Mouse (Mus musculus): ENCODE results near the gene Spata33. TPM values are rescaled to one million over a fixed set of nuclear protein-coding genes. Genes with fewer than 3 reads are reported as not detected.
"Not testable (repeated sequence)": the region's sequence is repeated elsewhere in the genome, so short reads cannot be mapped to it uniquely, and the experiment has no call there.

Gene Spata33
- polyA plus RNA-seq, 1 experiment from 2014 or later = 8.7 TPM

DNA sequence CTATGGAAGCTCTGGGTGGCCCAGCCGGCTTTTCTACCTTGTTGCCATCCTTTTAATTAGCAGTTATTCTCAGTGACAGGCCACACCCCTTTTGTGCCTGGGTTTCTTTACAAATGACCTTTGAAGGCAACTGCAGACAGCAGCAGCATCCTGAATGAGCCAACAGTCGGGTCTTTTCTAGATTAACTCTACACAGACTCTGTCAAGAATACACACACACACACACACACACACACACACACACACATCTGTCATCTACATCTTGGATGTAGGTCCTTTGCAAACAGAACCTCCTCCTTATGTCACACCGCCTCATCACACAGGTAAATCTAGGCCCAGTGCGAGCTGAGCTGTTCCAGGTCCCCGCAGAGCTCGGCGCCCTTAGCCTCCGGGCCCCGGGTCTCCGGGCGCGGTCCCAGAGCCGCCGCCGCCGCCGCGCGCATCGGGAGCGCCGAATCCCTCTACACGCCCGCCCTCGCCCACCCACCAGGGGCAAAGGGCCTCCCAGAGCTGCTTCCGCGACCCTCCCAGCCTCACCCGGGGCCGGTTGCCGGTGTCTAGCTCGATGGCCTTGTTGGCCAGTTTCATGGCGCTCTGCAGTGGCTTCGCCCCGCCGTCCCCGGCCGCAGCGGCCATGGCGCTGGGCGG is 40.9 kb downstream of the Spata33 start:
- H3K9me3 ChIP-seq = no peaks in the 10 kb centered on the region
- H3K4me3 ChIP-seq = peak overlapping the region; percentile 84
- H3K27ac ChIP-seq (replicated peaks) = peak overlapping the region; percentile 91
- peaks cover 40% of the 10 kb centered on the region for H3K36me3 ChIP-seq
- H3K9ac ChIP-seq = peak overlapping the region; percentile 90
- under 1% methylated on average over 40 of the region's 40 CpGs for WGBS
- peaks cover 32% of the 10 kb centered on the region for H3K4me1 ChIP-seq (replicated peaks)
- peak overlapping the region; percentile 92 for H3K4me2 ChIP-seq
- H3K27me3 ChIP-seq = no peaks in the 10 kb centered on the region
- no peak; the same call in none of the 2 replicates for ATAC-seq (ENCODE audit: low FRiP score, low read depth)

DNA sequence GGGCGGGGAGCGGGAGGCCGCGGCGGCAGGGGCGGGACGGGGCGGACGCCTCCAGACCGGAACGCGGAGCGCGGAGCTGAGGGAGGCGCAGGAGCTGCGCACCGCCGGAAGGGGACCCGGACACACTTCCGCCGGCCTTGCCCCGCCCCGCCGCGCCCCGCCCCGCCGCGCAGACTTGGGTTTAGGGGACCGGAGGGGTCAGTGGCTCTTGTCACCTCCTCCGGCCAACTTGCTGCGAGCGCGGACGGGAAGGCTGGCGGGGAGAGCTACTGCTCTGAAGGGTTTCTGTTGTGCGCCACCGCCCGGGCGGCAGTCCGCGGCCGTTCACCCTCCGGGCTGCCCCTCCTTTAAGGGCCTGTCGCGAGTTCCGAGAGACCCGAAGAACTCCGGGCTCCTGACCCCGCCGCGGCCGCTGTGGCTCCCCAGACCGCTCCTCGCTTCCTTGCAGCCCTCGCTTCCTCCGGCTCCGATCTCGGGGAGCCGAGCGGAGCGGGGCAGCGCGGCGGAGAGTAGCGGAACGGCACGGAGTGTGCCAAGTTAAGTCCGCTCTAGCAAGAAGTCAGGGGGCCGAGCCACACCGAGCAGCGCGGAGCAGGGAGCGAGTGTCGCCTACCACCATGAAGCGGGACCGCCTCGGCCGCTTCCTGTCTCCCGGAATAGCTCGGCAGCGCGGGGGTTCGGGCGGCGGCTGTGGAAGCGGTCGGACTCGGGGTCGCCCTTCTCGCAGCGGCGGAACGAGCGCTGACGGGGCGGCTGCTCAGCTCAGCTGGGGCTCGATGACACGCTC is 41.7 kb downstream of the Spata33 start, which contains the start of the genes Zfp276 and Vps9d1:
TSS of gene Zfp276 (plus strand) at position 97 of the 787 bp plus-strand sequence.
TSS of gene Vps9d1 (minus strand) at position 250 of the 787 bp plus-strand sequence.
- ATAC-seq (ENCODE audit: low FRiP score, low read depth) = peak; percentile 95
- Histone ChIP-seq H3K36me3 (peaks cover 40% of the 10 kb centered on the region), H3K9ac (peak within 1 kb of the TSS; percentile 90), H3K4me3 (peak within 1 kb of the TSS; percentile 84), H3K4me2 (peak within 1 kb of the TSS; percentile 92), H3K9me3 (no peaks in the 10 kb centered on the region), H3K27ac (replicated peaks) (peak within 1 kb of the TSS; percentile 91), H3K4me1 (replicated peaks) (peaks cover 32% of the 10 kb centered on the region), H3K27me3 (no peaks in the 10 kb centered on the region)
- under 1% methylated on average over 83 of the region's 99 CpGs for WGBS

DNA sequence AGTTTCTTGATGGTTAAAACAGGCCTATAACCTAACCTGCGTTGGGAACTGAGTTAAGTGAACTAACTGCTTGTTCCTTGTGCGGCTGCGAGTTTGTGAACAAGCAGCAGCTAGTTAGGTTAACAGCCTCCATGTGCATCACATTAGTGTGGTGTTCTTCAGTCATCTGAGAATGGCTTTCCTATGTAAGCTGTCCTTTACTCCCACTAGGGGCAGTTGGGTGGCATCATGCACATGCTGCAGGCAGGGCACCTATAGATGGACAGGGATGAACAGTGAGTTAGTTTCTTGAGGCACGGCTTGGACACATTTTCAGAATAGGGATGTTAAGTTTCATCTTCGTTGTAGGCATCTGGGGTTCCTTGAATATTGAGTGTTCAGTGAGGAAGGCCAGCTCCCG is 42.5 kb downstream of the Spata33 start:
- no peaks in the 10 kb centered on the region for H3K27me3 ChIP-seq
- WGBS = 71% methylated on average over 6 of the region's 6 CpGs
- H3K4me3 ChIP-seq = peak overlapping the region; percentile 84
- peak overlapping the region; percentile 90 for H3K9ac ChIP-seq
- peaks cover 43% of the 10 kb centered on the region for H3K36me3 ChIP-seq
- H3K27ac ChIP-seq (replicated peaks) = no peak overlapping the region
- ATAC-seq (ENCODE audit: low FRiP score, low read depth) = no peak
- H3K4me1 ChIP-seq (replicated peaks) = peaks cover 32% of the 10 kb centered on the region
- peak overlapping the region; percentile 92 for H3K4me2 ChIP-seq
- no peaks in the 10 kb centered on the region for H3K9me3 ChIP-seq

DNA sequence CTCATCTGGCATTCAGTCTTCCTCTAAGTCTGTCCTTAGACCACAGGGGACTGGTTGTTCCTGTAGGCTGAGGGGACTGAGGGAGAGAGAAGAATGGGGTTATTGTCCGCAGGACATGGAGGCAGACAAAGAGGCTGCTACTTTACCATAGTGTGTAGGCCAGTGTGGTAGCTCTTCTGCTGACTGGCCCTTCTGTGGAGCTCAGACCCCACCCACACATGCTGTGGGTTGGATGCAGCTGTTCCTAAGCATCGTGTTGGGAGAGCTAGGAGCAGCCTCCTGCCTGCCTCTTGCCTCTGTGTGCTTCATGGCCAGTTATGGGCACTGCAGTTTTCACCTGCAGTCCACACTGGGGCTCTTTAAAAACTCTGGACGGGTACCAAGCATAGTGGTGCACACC is 44.5 kb downstream of the Spata33 start:
- peaks cover 32% of the 10 kb centered on the region for H3K4me1 ChIP-seq (replicated peaks)
- no peaks in the 10 kb centered on the region for H3K27me3 ChIP-seq
- no peak overlapping the region for H3K9ac ChIP-seq
- WGBS = 60% methylated on average over 3 of the region's 3 CpGs
- H3K4me2 ChIP-seq = no peak overlapping the region
- H3K9me3 ChIP-seq = no peaks in the 10 kb centered on the region
- no peak for ATAC-seq (ENCODE audit: low FRiP score, low read depth)
- H3K36me3 ChIP-seq = peaks cover 33% of the 10 kb centered on the region
- H3K27ac ChIP-seq (replicated peaks) = no peak overlapping the region
- no peak overlapping the region for H3K4me3 ChIP-seq

DNA sequence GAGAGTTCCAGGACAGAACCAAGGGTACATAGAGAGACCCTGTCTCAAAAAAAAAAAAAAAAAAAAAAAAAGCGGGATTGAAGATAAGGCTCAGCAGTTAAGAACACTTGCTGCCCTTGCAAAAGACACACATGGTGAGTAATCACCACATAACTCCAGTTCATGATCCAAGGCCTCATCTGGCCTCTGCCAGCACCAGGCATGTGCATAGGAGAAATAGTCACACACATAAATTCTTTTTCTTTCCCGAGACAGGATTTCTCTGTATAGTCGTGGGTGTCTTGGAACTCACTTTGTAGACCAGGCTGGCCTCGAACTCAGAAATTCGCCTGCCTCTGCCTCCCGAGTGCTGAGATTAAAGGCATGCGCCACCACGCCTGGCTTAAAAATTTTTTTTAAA is 45.0 kb downstream of the Spata33 start:
- not testable (repeated sequence) for ATAC-seq (ENCODE audit: low FRiP score, low read depth); H3K27me3 ChIP-seq; H3K9me3 ChIP-seq; H3K9ac ChIP-seq; H3K27ac ChIP-seq (replicated peaks); H3K4me3 ChIP-seq; H3K4me2 ChIP-seq
- 92% methylated on average over 8 of the region's 8 CpGs for WGBS
- Histone ChIP-seq H3K4me1 (replicated peaks) (peaks cover 30% of the 10 kb centered on the region), H3K36me3 (peaks cover 34% of the 10 kb centered on the region)

DNA sequence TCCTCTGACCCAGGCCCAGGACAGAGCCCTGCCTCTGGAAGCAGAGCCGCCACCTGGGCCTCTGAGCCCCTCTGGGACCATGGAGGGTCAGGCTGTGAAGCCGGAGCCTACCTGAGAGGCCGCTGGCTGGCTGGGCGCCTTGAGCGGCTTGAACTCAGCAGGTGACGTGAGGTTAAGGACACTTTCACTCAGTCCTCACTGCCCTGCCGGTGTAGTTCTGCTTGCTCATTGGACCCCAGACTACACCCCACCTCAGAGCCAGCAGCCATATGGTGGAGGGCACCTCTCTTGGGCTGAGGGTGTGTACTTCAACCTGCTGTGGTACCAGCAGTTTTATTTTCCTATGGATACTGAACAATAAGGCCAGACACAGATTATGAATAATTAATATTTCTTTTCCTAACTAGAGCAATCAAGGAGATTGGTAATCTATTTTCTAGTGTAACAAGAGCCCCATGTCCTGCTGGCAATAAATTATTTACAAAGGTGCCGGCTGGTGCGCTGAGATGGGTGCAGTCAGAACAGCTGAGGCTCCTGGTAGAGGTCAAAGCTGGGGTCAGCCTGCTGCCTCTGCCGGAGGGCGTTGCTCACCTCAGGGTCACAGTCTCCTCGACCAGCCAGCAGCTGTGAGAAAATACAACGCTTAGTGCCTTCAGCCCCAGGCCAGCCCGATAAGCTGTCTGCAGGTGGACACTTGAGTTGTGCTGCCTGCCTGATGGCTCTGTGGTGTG is 55.5 kb downstream of the Spata33 start:
- Histone ChIP-seq H3K4me2 (no peak overlapping the region), H3K36me3 (peaks cover 63% of the 10 kb centered on the region), H3K4me1 (replicated peaks) (no peaks in the 10 kb centered on the region), H3K9me3 (no peaks in the 10 kb centered on the region), H3K4me3 (no peak overlapping the region), H3K27ac (replicated peaks) (no peak overlapping the region), H3K9ac (no peak overlapping the region), H3K27me3 (no peaks in the 10 kb centered on the region)
- ATAC-seq (ENCODE audit: low FRiP score, low read depth) = no peak
- 73% methylated on average over 14 of the region's 14 CpGs for WGBS

DNA sequence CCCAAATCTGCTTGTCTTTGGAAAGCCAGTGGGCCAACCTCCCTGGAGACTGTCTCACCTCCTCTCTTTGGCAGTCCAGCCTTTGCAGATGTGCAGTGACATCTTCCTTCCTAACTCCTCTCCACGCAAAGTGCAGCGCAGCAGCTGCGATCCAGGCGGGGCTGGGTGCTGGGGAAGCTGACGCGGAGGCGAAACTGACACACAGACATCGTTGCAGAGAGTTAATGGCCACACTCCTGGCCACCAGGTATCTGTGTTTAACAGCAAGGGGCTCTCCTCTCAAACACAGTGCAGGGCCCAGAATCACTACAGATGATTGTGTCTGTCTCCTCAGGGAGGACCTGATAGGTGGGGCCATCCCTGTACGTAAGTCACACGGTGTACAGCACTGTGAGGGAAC is 58.5 kb downstream of the Spata33 start:
- Histone ChIP-seq H3K27me3 (no peaks in the 10 kb centered on the region), H3K4me2 (no peak overlapping the region), H3K36me3 (peaks cover 36% of the 10 kb centered on the region), H3K9ac (no peak overlapping the region), H3K27ac (replicated peaks) (no peak overlapping the region), H3K4me3 (no peak overlapping the region), H3K4me1 (replicated peaks) (no peaks in the 10 kb centered on the region), H3K9me3 (no peaks in the 10 kb centered on the region)
- ATAC-seq (ENCODE audit: low FRiP score, low read depth) = no peak
- WGBS = 91% methylated on average over 10 of the region's 10 CpGs

Other genes with a start within 250 kb of the Spata33 start
- 65.3 and 70.8 TPM in 2 replicates for gene Ankrd11, start 170.6 kb upstream of the Spata33 start, polyA plus RNA-seq (2015; fragmentation: Nextera tagmentation; extraction: Ambion mirVana)
- 43.3 and 49.1 TPM in 2 replicates for gene Spg7, start 149.9 kb upstream of the Spata33 start, polyA plus RNA-seq (2015; fragmentation: Nextera tagmentation; extraction: Ambion mirVana)
- 632 and 725 TPM in 2 replicates for gene Rpl13, start 110.5 kb upstream of the Spata33 start, polyA plus RNA-seq (2015; fragmentation: Nextera tagmentation; extraction: Ambion mirVana)
- gene Cpne7, start 95.5 kb upstream of the Spata33 start, polyA plus RNA-seq (2015; fragmentation: Nextera tagmentation; extraction: Ambion mirVana) = 4.3 and 4.5 TPM in 2 replicates
- gene Sult5a1, start 54.5 kb upstream of the Spata33 start, polyA plus RNA-seq (2015; fragmentation: Nextera tagmentation; extraction: Ambion mirVana) = 1.6 TPM in 2 replicates
- gene Dpep1, start 26.6 kb upstream of the Spata33 start, polyA plus RNA-seq (2015; fragmentation: Nextera tagmentation; extraction: Ambion mirVana) = 0.18 and 0.50 TPM in 2 replicates
- gene Chmp1a, start 69 bp upstream of the Spata33 start, polyA plus RNA-seq (2015; fragmentation: Nextera tagmentation; extraction: Ambion mirVana) = 200 and 215 TPM in 2 replicates
- 45.2 and 48.5 TPM in 2 replicates for gene Cdk10, start 12.0 kb downstream of the Spata33 start, polyA plus RNA-seq (2015; fragmentation: Nextera tagmentation; extraction: Ambion mirVana)
- gene Spata2l, start 23.4 kb downstream of the Spata33 start, polyA plus RNA-seq (2015; fragmentation: Nextera tagmentation; extraction: Ambion mirVana) = 10.1 and 11.4 TPM in 2 replicates
- 24.7 and 25.2 TPM in 2 replicates for gene Zfp276, start 41.4 kb downstream of the Spata33 start, polyA plus RNA-seq (2015; fragmentation: Nextera tagmentation; extraction: Ambion mirVana)
- gene Vps9d1, start 41.5 kb downstream of the Spata33 start, polyA plus RNA-seq (2015; fragmentation: Nextera tagmentation; extraction: Ambion mirVana) = 58.8 and 66.6 TPM in 2 replicates
- 6.9 and 10.6 TPM in 2 replicates for gene Fanca, start 105.7 kb downstream of the Spata33 start, polyA plus RNA-seq (2015; fragmentation: Nextera tagmentation; extraction: Ambion mirVana)
- gene Spire2, start 119.9 kb downstream of the Spata33 start, polyA plus RNA-seq (2015; fragmentation: Nextera tagmentation; extraction: Ambion mirVana) = 38.3 and 39.5 TPM in 2 replicates
- gene Tcf25, start 160.9 kb downstream of the Spata33 start, polyA plus RNA-seq (2015; fragmentation: Nextera tagmentation; extraction: Ambion mirVana) = 332 and 377 TPM in 2 replicates
- gene Mc1r, start 194.3 kb downstream of the Spata33 start, polyA plus RNA-seq (2015; fragmentation: Nextera tagmentation; extraction: Ambion mirVana) = 0.06 and 0.16 TPM in 2 replicates
- gene Tubb3, start 198.6 kb downstream of the Spata33 start, polyA plus RNA-seq (2015; fragmentation: Nextera tagmentation; extraction: Ambion mirVana) = 1,757 and 1,788 TPM in 2 replicates
- gene Def8, start 210.7 kb downstream of the Spata33 start, polyA plus RNA-seq (2015; fragmentation: Nextera tagmentation; extraction: Ambion mirVana) = 48.6 and 51.6 TPM in 2 replicates

Measured in hindbrain, embryonic 15.5 days (tissue).